Mouse (Mus musculus): ENCODE measurements at regions not wholly inside any gene's neighbourhood (a gene's known extent, or its start where the extent isn't known, plus 50 kb on each side); places are given as distances from the start of the nearest gene placed in this dataset.
A peak's percentile ranks its signal among the peaks of the same experiment; 100 is the strongest.

GRCm38 (mm10) chr13:97533896-97534666 is 226.4 kb downstream of the Gm10260 start:
- TF ChIP-seq POLR2A (IDR thresholded peaks at IDR 0.05; ENCODE audit: borderline replicate concordance, extremely low read depth, insufficient read depth, insufficient read length, poor library complexity, severe bottlenecking) = no peak
- TF ChIP-seq CTCF (IDR thresholded peaks at IDR 0.05; ENCODE audit: borderline replicate concordance, extremely low read depth, insufficient read depth, insufficient read length) = no peak
- DNase-seq (ENCODE audit: low read depth) = peak; percentile 86

- TF ChIP-seq CTCF (IDR thresholded peaks at IDR 0.05; ENCODE audit: borderline replicate concordance, extremely low read depth, insufficient read depth, insufficient read length) (no peak), POLR2A (IDR thresholded peaks at IDR 0.05; ENCODE audit: borderline replicate concordance, extremely low read depth, insufficient read depth, insufficient read length, poor library complexity, severe bottlenecking) (no peak)
- DNase-seq (ENCODE audit: low read depth) = no peak
Observed at GRCm38 (mm10) chr13:97531181-97531580, 229.3 kb downstream of the Gm10260 start.

- no peak for TF ChIP-seq CTCF (IDR thresholded peaks at IDR 0.05; ENCODE audit: borderline replicate concordance, extremely low read depth, insufficient read depth, insufficient read length)
- TF ChIP-seq POLR2A (IDR thresholded peaks at IDR 0.05; ENCODE audit: borderline replicate concordance, extremely low read depth, insufficient read depth, insufficient read length, poor library complexity, severe bottlenecking) = no peak
- DNase-seq (ENCODE audit: low read depth) = peak; percentile 72
Observed at GRCm38 (mm10) chr13:97530570-97530969, 229.9 kb downstream of the Gm10260 start.

GRCm38 (mm10) chr13:97527958-97528357 is 232.5 kb downstream of the Gm10260 start:
- no peak for TF ChIP-seq POLR2A (IDR thresholded peaks at IDR 0.05; ENCODE audit: borderline replicate concordance, extremely low read depth, insufficient read depth, insufficient read length, poor library complexity, severe bottlenecking)
- TF ChIP-seq CTCF (IDR thresholded peaks at IDR 0.05; ENCODE audit: borderline replicate concordance, extremely low read depth, insufficient read depth, insufficient read length) = no peak
- no peak for DNase-seq (ENCODE audit: low read depth)

GRCm38 (mm10) chr13:97524847-97525434 is 235.5 kb downstream of the Gm10260 start:
- DNase-seq (ENCODE audit: low read depth) = no peak
- TF ChIP-seq POLR2A (IDR thresholded peaks at IDR 0.05; ENCODE audit: borderline replicate concordance, extremely low read depth, insufficient read depth, insufficient read length, poor library complexity, severe bottlenecking) (no peak), CTCF (IDR thresholded peaks at IDR 0.05; ENCODE audit: borderline replicate concordance, extremely low read depth, insufficient read depth, insufficient read length) (no peak)

GRCm38 (mm10) chr13:97523523-97524412 is 236.7 kb downstream of the Gm10260 start:
- TF ChIP-seq CTCF (IDR thresholded peaks at IDR 0.05; ENCODE audit: borderline replicate concordance, extremely low read depth, insufficient read depth, insufficient read length) (no peak), POLR2A (IDR thresholded peaks at IDR 0.05; ENCODE audit: borderline replicate concordance, extremely low read depth, insufficient read depth, insufficient read length, poor library complexity, severe bottlenecking) (no peak)
- peak; percentile 82 for DNase-seq (ENCODE audit: low read depth)

- TF ChIP-seq POLR2A (IDR thresholded peaks at IDR 0.05; ENCODE audit: borderline replicate concordance, extremely low read depth, insufficient read depth, insufficient read length, poor library complexity, severe bottlenecking) (no peak), CTCF (IDR thresholded peaks at IDR 0.05; ENCODE audit: borderline replicate concordance, extremely low read depth, insufficient read depth, insufficient read length) (no peak)
Observed at GRCm38 (mm10) chr13:97520988-97521547, 239.4 kb downstream of the Gm10260 start.

GRCm38 (mm10) chr13:97516731-97517130 is 243.7 kb downstream of the Gm10260 start:
- TF ChIP-seq CTCF (IDR thresholded peaks at IDR 0.05; ENCODE audit: borderline replicate concordance, extremely low read depth, insufficient read depth, insufficient read length) (no peak), POLR2A (IDR thresholded peaks at IDR 0.05; ENCODE audit: borderline replicate concordance, extremely low read depth, insufficient read depth, insufficient read length, poor library complexity, severe bottlenecking) (no peak)
- no peak for DNase-seq (ENCODE audit: low read depth)

More at GRCm38 (mm10) chr13:97520988-97521547, 239.4 kb downstream of the Gm10260 start:
- no peak for DNase-seq (ENCODE audit: low read depth)

GRCm38 (mm10) chr13:97514421-97515066 is 245.9 kb downstream of the Gm10260 start:
- no peak for TF ChIP-seq POLR2A (IDR thresholded peaks at IDR 0.05; ENCODE audit: borderline replicate concordance, extremely low read depth, insufficient read depth, insufficient read length, poor library complexity, severe bottlenecking)
- no peak for TF ChIP-seq CTCF (IDR thresholded peaks at IDR 0.05; ENCODE audit: borderline replicate concordance, extremely low read depth, insufficient read depth, insufficient read length)
- peak; percentile 51 for DNase-seq (ENCODE audit: low read depth)

- DNase-seq (ENCODE audit: low read depth) = no peak
- TF ChIP-seq CTCF (IDR thresholded peaks at IDR 0.05; ENCODE audit: borderline replicate concordance, extremely low read depth, insufficient read depth, insufficient read length) = no peak
- TF ChIP-seq POLR2A (IDR thresholded peaks at IDR 0.05; ENCODE audit: borderline replicate concordance, extremely low read depth, insufficient read depth, insufficient read length, poor library complexity, severe bottlenecking) = no peak
Observed at GRCm38 (mm10) chr13:97512521-97512920, 247.9 kb downstream of the Gm10260 start.
